Mouse (Mus musculus): ENCODE measurements around the gene Setd4. TPM values are rescaled to one million over a fixed set of nuclear protein-coding genes. Genes with fewer than 3 reads are reported as not detected.
"Not testable (repeated sequence)": the region's sequence is repeated elsewhere in the genome, so short reads cannot be mapped to it uniquely, and the experiment has no call there.

The Setd4 gene
- polyA plus RNA-seq (2016; fragmentation: Nextera tagmentation; extraction: Ambion mirVana), result 20.8 and 23.1 TPM in 2 replicates

- Histone ChIP-seq H3K27ac (peak within 1 kb of the TSS; percentile 91), H3K9ac (peak within 1 kb of the TSS; percentile 61), H3K4me2 (replicated peaks) (peak within 1 kb of the TSS; percentile 81), H3K27me3 (no peaks in the 10 kb centered on the region), H3K9me3 (no peaks in the 10 kb centered on the region), H3K36me3 (0 out of 2 replicates have a peak, but pooled peaks cover 6% of the 10 kb centered on the region), H3K4me1 (peaks cover 3% of the 10 kb centered on the region), H3K4me3 (peak within 1 kb of the TSS; percentile 60)
- 1% methylated on average over 55 of the region's 55 CpGs for WGBS
- ATAC-seq (ENCODE audit: insufficient number of reproducible peaks, insufficient read depth, low FRiP score, low TSS enrichment), result peak; percentile 85
Observed at GRCm38 (mm10) chr16:93603439-93604212, at the start of gene Setd4. Gene Setd4, minus strand, starts transcription at chr16:93604063.

- Histone ChIP-seq H3K9ac (no peak overlapping the region), H3K36me3 (no peaks in the 10 kb centered on the region), H3K27me3 (no peaks in the 10 kb centered on the region), H3K9me3 (no peaks in the 10 kb centered on the region), H3K4me2 (replicated peaks) (no peak overlapping the region), H3K4me3 (no peak overlapping the region), H3K4me1 (no peaks in the 10 kb centered on the region), H3K27ac (no peak overlapping the region)
- no peak for ATAC-seq (ENCODE audit: insufficient number of reproducible peaks, insufficient read depth, low FRiP score, low TSS enrichment)
- 75% methylated on average over 5 of the region's 5 CpGs for WGBS
Observed at GRCm38 (mm10) chr16:93648441-93649183, 44.7 kb upstream of the Setd4 start.

GRCm38 (mm10) chr16:93644006-93644405, 40.1 kb upstream of the Setd4 start:
- Histone ChIP-seq H3K9me3 (no peaks in the 10 kb centered on the region), H3K36me3 (no peaks in the 10 kb centered on the region), H3K4me1 (no peaks in the 10 kb centered on the region), H3K4me2 (replicated peaks) (no peak overlapping the region), H3K27me3 (no peaks in the 10 kb centered on the region), H3K27ac (no peak overlapping the region), H3K9ac (no peak overlapping the region), H3K4me3 (no peak overlapping the region)
- ATAC-seq (ENCODE audit: insufficient number of reproducible peaks, insufficient read depth, low FRiP score, low TSS enrichment), result no peak
- WGBS, result 74% methylated on average over 4 of the region's 4 CpGs

- Histone ChIP-seq H3K9ac (no peak within 1 kb of the TSS), H3K9me3 (no peaks in the 10 kb centered on the region), H3K36me3 (no peaks in the 10 kb centered on the region), H3K27me3 (no peaks in the 10 kb centered on the region), H3K4me1 (no peaks in the 10 kb centered on the region), H3K4me2 (replicated peaks) (no peak within 1 kb of the TSS), H3K4me3 (no peak within 1 kb of the TSS), H3K27ac (no peak within 1 kb of the TSS)
- WGBS, result 74% methylated on average over 23 of the region's 23 CpGs
- ATAC-seq (ENCODE audit: insufficient number of reproducible peaks, insufficient read depth, low FRiP score, low TSS enrichment), result no peak
Observed at GRCm38 (mm10) chr16:93627761-93628400, 24.0 kb upstream of the Setd4 start, which contains the start of gene Gm5678. Gene Gm5678, plus strand, starts transcription at chr16:93628097.

- ATAC-seq (ENCODE audit: insufficient number of reproducible peaks, insufficient read depth, low FRiP score, low TSS enrichment), result no peak
- Histone ChIP-seq H3K4me1 (no peaks in the 10 kb centered on the region), H3K27me3 (no peaks in the 10 kb centered on the region), H3K9me3 (no peaks in the 10 kb centered on the region), H3K9ac (no peak overlapping the region), H3K4me3 (no peak overlapping the region), H3K36me3 (no peaks in the 10 kb centered on the region), H3K27ac (no peak overlapping the region), H3K4me2 (replicated peaks) (no peak overlapping the region)
- 14% methylated on average over 1 of the region's 1 CpGs for WGBS
Observed at GRCm38 (mm10) chr16:93626745-93627144, 22.9 kb upstream of the Setd4 start.

GRCm38 (mm10) chr16:93624671-93625070, 20.8 kb upstream of the Setd4 start:
- no peak overlapping the region for H3K4me3 ChIP-seq
- H3K4me2 ChIP-seq (replicated peaks), result no peak overlapping the region
- no peak overlapping the region for H3K9ac ChIP-seq
- no peaks in the 10 kb centered on the region for H3K27me3 ChIP-seq
- no peak overlapping the region for H3K27ac ChIP-seq
- WGBS, result 74% methylated on average over 4 of the region's 4 CpGs
- H3K9me3 ChIP-seq, result no peaks in the 10 kb centered on the region
- no peaks in the 10 kb centered on the region for H3K4me1 ChIP-seq
- H3K36me3 ChIP-seq, result no peaks in the 10 kb centered on the region
- ATAC-seq (ENCODE audit: insufficient number of reproducible peaks, insufficient read depth, low FRiP score, low TSS enrichment), result no peak

- ATAC-seq (ENCODE audit: insufficient number of reproducible peaks, insufficient read depth, low FRiP score, low TSS enrichment); H3K4me1 ChIP-seq; H3K36me3 ChIP-seq; H3K9ac ChIP-seq; H3K4me2 ChIP-seq (replicated peaks); H3K27ac ChIP-seq; H3K4me3 ChIP-seq; H3K9me3 ChIP-seq; H3K27me3 ChIP-seq: not testable (repeated sequence)
- 82% methylated on average over 4 of the region's 4 CpGs for WGBS
Observed at GRCm38 (mm10) chr16:93623759-93624158, 19.9 kb upstream of the Setd4 start.

GRCm38 (mm10) chr16:93615118-93615870, 11.4 kb upstream of the Setd4 start:
- Histone ChIP-seq H3K36me3 (peaks cover 12% of the 10 kb centered on the region), H3K27ac (no peak overlapping the region), H3K27me3 (no peaks in the 10 kb centered on the region), H3K4me2 (replicated peaks) (no peak overlapping the region), H3K9me3 (no peaks in the 10 kb centered on the region), H3K4me1 (no peaks in the 10 kb centered on the region), H3K9ac (no peak overlapping the region), H3K4me3 (no peak overlapping the region)
- WGBS, result 34% methylated on average over 5 of the region's 5 CpGs
- ATAC-seq (ENCODE audit: insufficient number of reproducible peaks, insufficient read depth, low FRiP score, low TSS enrichment), result no peak

- Histone ChIP-seq H3K4me1 (peaks cover 9% of the 10 kb centered on the region), H3K4me2 (replicated peaks) (no peak overlapping the region), H3K9me3 (no peaks in the 10 kb centered on the region), H3K27ac (no peak overlapping the region), H3K4me3 (no peak overlapping the region), H3K36me3 (peaks cover 17% of the 10 kb centered on the region), H3K27me3 (no peaks in the 10 kb centered on the region), H3K9ac (no peak overlapping the region)
- ATAC-seq (ENCODE audit: insufficient number of reproducible peaks, insufficient read depth, low FRiP score, low TSS enrichment), result no peak
- 93% methylated on average over 4 of the region's 4 CpGs for WGBS
Observed at GRCm38 (mm10) chr16:93610961-93611360, 7.1 kb upstream of the Setd4 start.

- H3K9ac ChIP-seq, result no peak overlapping the region
- peaks cover 9% of the 10 kb centered on the region for H3K4me1 ChIP-seq
- no peaks in the 10 kb centered on the region for H3K9me3 ChIP-seq
- no peak for ATAC-seq (ENCODE audit: insufficient number of reproducible peaks, insufficient read depth, low FRiP score, low TSS enrichment)
- peaks cover 17% of the 10 kb centered on the region for H3K36me3 ChIP-seq
- no peak overlapping the region for H3K4me3 ChIP-seq
- H3K27me3 ChIP-seq, result no peaks in the 10 kb centered on the region
- H3K27ac ChIP-seq, result no peak overlapping the region
- 87% methylated on average over 4 of the region's 4 CpGs for WGBS
- no peak overlapping the region for H3K4me2 ChIP-seq (replicated peaks)
Observed at GRCm38 (mm10) chr16:93609796-93610195, 5.9 kb upstream of the Setd4 start.

- Histone ChIP-seq H3K9me3 (no peaks in the 10 kb centered on the region), H3K36me3 (peaks cover 17% of the 10 kb centered on the region), H3K27me3 (no peaks in the 10 kb centered on the region), H3K4me2 (replicated peaks) (peak overlapping the region; percentile 88), H3K9ac (no peak overlapping the region), H3K4me3 (peak overlapping the region; percentile 75), H3K4me1 (peaks cover 9% of the 10 kb centered on the region), H3K27ac (no peak overlapping the region)
- no peak for ATAC-seq (ENCODE audit: insufficient number of reproducible peaks, insufficient read depth, low FRiP score, low TSS enrichment)
- 63% methylated on average over 8 of the region's 8 CpGs for WGBS
Observed at GRCm38 (mm10) chr16:93608731-93609130, 4.9 kb upstream of the Setd4 start.

Measured in embryonic facial prominence, embryonic 12.5 days (tissue).